In genomic region chr11:57701956-57702355, GRCm38 (mm10) we compare ENCODE assay signal across 17 mouse cellular contexts. TPM values are rescaled to one million over a fixed set of nuclear protein-coding genes. Genes with fewer than 3 reads are reported as not detected.
DNase-seq lines count a peak whose midpoint lies in the region; ATAC-seq and TF ChIP-seq lines count a peak whose summit lies in the region.
"Had no signal": no experiment of that assay in that cellular context is flagged by ENCODE, and none has a peak within 500 bp of the region (broad histone marks: within the 10 kb centered on the region; RNA-seq: fewer than 3 reads in every experiment).

No protein-coding gene starts in this region.

- ATAC-seq in heart, embryonic 16.5 days (replicated peaks; ENCODE audit: extremely low read depth, insufficient read depth, low FRiP score): no peak
- ATAC-seq in heart, embryonic 12.5 days (ENCODE audit: insufficient number of reproducible peaks, low FRiP score): no peak
- ATAC-seq in midbrain, embryonic 13.5 days: no peak
- no peak for ATAC-seq in midbrain, embryonic 15.5 days (replicated peaks)
- peak; percentile 55 for ATAC-seq in intestine, embryonic 16.5 days
- no peak for ATAC-seq in stomach, postnatal 0 days (ENCODE audit: low FRiP score, low TSS enrichment)
- ATAC-seq in kidney, embryonic 14.5 days (ENCODE audit: low FRiP score, low TSS enrichment): no peak
- ATAC-seq in lung, postnatal 0 days: no peak
- ATAC-seq: forebrain, embryonic 14.5 days; liver, embryonic 12.5 days had no signal

- TF ChIP-seq CTCF in stomach, postnatal 0 days (IDR thresholded peaks at IDR 0.05; ENCODE audit: low read depth): no peak
- TF ChIP-seq CTCF in lung, postnatal 0 days (IDR thresholded peaks at IDR 0.05): no peak

- peak overlapping the region; percentile 19; the same call in 1 of the 2 replicates for H3K27ac ChIP-seq in heart, embryonic 16.5 days (ENCODE audit: low read length)
- H3K27ac ChIP-seq in heart, embryonic 12.5 days (ENCODE audit: poor library complexity, severe bottlenecking): no peak overlapping the region
- peak overlapping the region; percentile 10; the same call in 1 of the 2 replicates for H3K27ac ChIP-seq in midbrain, embryonic 13.5 days
- no peak overlapping the region for H3K27ac ChIP-seq in midbrain, embryonic 15.5 days
- H3K27ac ChIP-seq in intestine, embryonic 16.5 days (ENCODE audit: low read length): peak overlapping the region; percentile 78
- peak overlapping the region; percentile 30; the same call in 1 of the 2 replicates for H3K27ac ChIP-seq in stomach, postnatal 0 days (replicated peaks)
- H3K27ac ChIP-seq in kidney, embryonic 14.5 days (ENCODE audit: low read depth, low read length): no peak overlapping the region
- no peak overlapping the region for H3K27ac ChIP-seq in lung, postnatal 0 days (ENCODE audit: low read length)
- H3K27ac ChIP-seq: gastrocnemius, adult 2 months; liver, embryonic 12.5 days had no signal

- peaks cover 13% of the 10 kb centered on the region for H3K4me1 ChIP-seq in heart, embryonic 16.5 days (ENCODE audit: control insufficient read depth, insufficient read depth, low read length)
- peaks cover 26% of the 10 kb centered on the region for H3K4me1 ChIP-seq in heart, embryonic 12.5 days (replicated peaks)
- peaks cover 19% of the 10 kb centered on the region for H3K4me1 ChIP-seq in midbrain, embryonic 13.5 days (replicated peaks)
- peaks cover 11% of the 10 kb centered on the region for H3K4me1 ChIP-seq in midbrain, embryonic 15.5 days
- no peaks in the 10 kb centered on the region; the same call in 1 of the 2 replicates for H3K4me1 ChIP-seq in intestine, embryonic 16.5 days (ENCODE audit: control insufficient read depth, insufficient read depth, low read length)
- no peaks in the 10 kb centered on the region for H3K4me1 ChIP-seq in stomach, postnatal 0 days (replicated peaks; ENCODE audit: control insufficient read depth, insufficient read depth)
- peaks cover 5% of the 10 kb centered on the region; the same call in 1 of the 2 replicates for H3K4me1 ChIP-seq in kidney, embryonic 14.5 days (ENCODE audit: control insufficient read depth, insufficient read depth, low read length)
- peaks cover 2% of the 10 kb centered on the region; the same call in 1 of the 2 replicates for H3K4me1 ChIP-seq in lung, postnatal 0 days (ENCODE audit: insufficient read depth, low read depth, low read length)

- H3K4me2 ChIP-seq in heart, embryonic 16.5 days (ENCODE audit: low read depth, low read length): no peak overlapping the region
- no peak overlapping the region for H3K4me2 ChIP-seq in heart, embryonic 12.5 days
- no peak overlapping the region for H3K4me2 ChIP-seq in midbrain, embryonic 13.5 days (replicated peaks)
- H3K4me2 ChIP-seq in midbrain, embryonic 15.5 days: no peak overlapping the region
- H3K4me2 ChIP-seq in intestine, embryonic 16.5 days (ENCODE audit: low read depth, low read length): peak overlapping the region; percentile 13; the same call in 1 of the 2 replicates
- H3K4me2 ChIP-seq in stomach, postnatal 0 days (replicated peaks; ENCODE audit: low read depth): no peak overlapping the region
- H3K4me2 ChIP-seq in kidney, embryonic 14.5 days (replicated peaks; ENCODE audit: low read depth, low read length): no peak overlapping the region
- no peak overlapping the region for H3K4me2 ChIP-seq in lung, postnatal 0 days (replicated peaks; ENCODE audit: low read depth, low read length)
- H3K4me2 ChIP-seq: liver, embryonic 12.5 days had no signal

- 58% methylated on average over 5 of the region's 5 CpGs for WGBS in heart, embryonic 16.5 days
- WGBS in heart, embryonic 12.5 days: 51% methylated on average over 5 of the region's 5 CpGs
- 48% methylated on average over 5 of the region's 5 CpGs for WGBS in midbrain, embryonic 13.5 days
- WGBS in midbrain, embryonic 15.5 days: 57% methylated on average over 5 of the region's 5 CpGs
- 45% methylated on average over 5 of the region's 5 CpGs for WGBS in intestine, embryonic 16.5 days
- WGBS in stomach, postnatal 0 days: 47% methylated on average over 5 of the region's 5 CpGs
- WGBS in kidney, embryonic 14.5 days: 58% methylated on average over 5 of the region's 5 CpGs
- 61% methylated on average over 5 of the region's 5 CpGs for WGBS in lung, postnatal 0 days

- no peak for TF ChIP-seq EP300 in stomach, postnatal 0 days (optimal IDR thresholded peaks at IDR 0.05)
- TF ChIP-seq EP300 in lung, postnatal 0 days (IDR thresholded peaks at IDR 0.05): no peak

- H3K36me3 ChIP-seq in heart, embryonic 16.5 days (ENCODE audit: control insufficient read depth, insufficient read depth): peaks cover 3% of the 10 kb centered on the region
- H3K36me3 ChIP-seq in heart, embryonic 12.5 days: peaks cover 8% of the 10 kb centered on the region
- H3K36me3 ChIP-seq in midbrain, embryonic 13.5 days: peaks cover 7% of the 10 kb centered on the region; the same call in 1 of the 2 replicates
- H3K36me3 ChIP-seq in midbrain, embryonic 15.5 days (replicated peaks): no peaks in the 10 kb centered on the region
- H3K36me3 ChIP-seq in intestine, embryonic 16.5 days (ENCODE audit: control insufficient read depth, insufficient read depth, low read length): no peaks in the 10 kb centered on the region
- no peaks in the 10 kb centered on the region for H3K36me3 ChIP-seq in stomach, postnatal 0 days (ENCODE audit: control insufficient read depth, insufficient read depth, low read length)
- H3K36me3 ChIP-seq in kidney, embryonic 14.5 days (ENCODE audit: control insufficient read depth, insufficient read depth, low read length): no peaks in the 10 kb centered on the region
- no peaks in the 10 kb centered on the region for H3K36me3 ChIP-seq in lung, postnatal 0 days (ENCODE audit: insufficient read depth, low read length)

- H3K4me3 ChIP-seq in heart, embryonic 16.5 days (ENCODE audit: low read length): no peak overlapping the region
- H3K4me3 ChIP-seq in heart, embryonic 12.5 days: no peak overlapping the region
- H3K4me3 ChIP-seq in midbrain, embryonic 13.5 days (replicated peaks): no peak overlapping the region
- no peak overlapping the region for H3K4me3 ChIP-seq in midbrain, embryonic 15.5 days
- H3K4me3 ChIP-seq in intestine, embryonic 16.5 days (ENCODE audit: low read length): no peak overlapping the region
- no peak overlapping the region for H3K4me3 ChIP-seq in stomach, postnatal 0 days (ENCODE audit: low read depth, low read length)
- no peak overlapping the region for H3K4me3 ChIP-seq in kidney, embryonic 14.5 days (ENCODE audit: low read length)
- H3K4me3 ChIP-seq in lung, postnatal 0 days (ENCODE audit: low read depth, low read length): no peak overlapping the region
- H3K4me3 ChIP-seq: gastrocnemius, adult 2 months; liver, embryonic 12.5 days had no signal

- no peak for DNase-seq in stomach, postnatal 0 days (ENCODE audit: low spot score)
- no peak for DNase-seq in lung, postnatal 0 days (ENCODE audit: low spot score)
- DNase-seq: adrenal gland, postnatal 14 days; cerebellum, adult 8-10 months; lung, adult 18-20 months; lung, postnatal 14 days; thymus, adult 2 months; thymus, postnatal 4 days had no signal

- peaks cover 9% of the 10 kb centered on the region for H3K9me3 ChIP-seq in heart, embryonic 16.5 days (replicated peaks; ENCODE audit: control insufficient read depth, low read length)
- peaks cover 10% of the 10 kb centered on the region for H3K9me3 ChIP-seq in heart, embryonic 12.5 days (replicated peaks)
- no peaks in the 10 kb centered on the region for H3K9me3 ChIP-seq in midbrain, embryonic 13.5 days
- H3K9me3 ChIP-seq in midbrain, embryonic 15.5 days: 0 out of 2 replicates have a peak, but pooled peaks cover 6% of the 10 kb centered on the region
- H3K9me3 ChIP-seq in intestine, embryonic 16.5 days (ENCODE audit: control insufficient read depth, low read length): peaks cover 5% of the 10 kb centered on the region; the same call in 1 of the 2 replicates
- H3K9me3 ChIP-seq in stomach, postnatal 0 days (ENCODE audit: control insufficient read depth, low read length): 0 out of 2 replicates have a peak, but pooled peaks cover 4% of the 10 kb centered on the region
- H3K9me3 ChIP-seq in kidney, embryonic 14.5 days (ENCODE audit: control insufficient read depth, low read length): peaks cover 1% of the 10 kb centered on the region; the same call in 1 of the 2 replicates
- no peaks in the 10 kb centered on the region for H3K9me3 ChIP-seq in lung, postnatal 0 days (ENCODE audit: low read length)

- no peaks in the 10 kb centered on the region for H3K27me3 ChIP-seq in heart, embryonic 16.5 days (ENCODE audit: control insufficient read depth, insufficient read depth, low read length)
- H3K27me3 ChIP-seq in heart, embryonic 12.5 days (replicated peaks): no peaks in the 10 kb centered on the region
- H3K27me3 ChIP-seq in midbrain, embryonic 13.5 days: peaks cover 3% of the 10 kb centered on the region; the same call in 1 of the 2 replicates
- H3K27me3 ChIP-seq in midbrain, embryonic 15.5 days (replicated peaks): no peaks in the 10 kb centered on the region
- H3K27me3 ChIP-seq in intestine, embryonic 16.5 days (replicated peaks; ENCODE audit: control insufficient read depth, insufficient read depth, low read length): no peaks in the 10 kb centered on the region
- H3K27me3 ChIP-seq in stomach, postnatal 0 days (ENCODE audit: control insufficient read depth, insufficient read depth, low read length): no peaks in the 10 kb centered on the region
- no peaks in the 10 kb centered on the region for H3K27me3 ChIP-seq in kidney, embryonic 14.5 days (ENCODE audit: control insufficient read depth, insufficient read depth, low read length)
- H3K27me3 ChIP-seq in lung, postnatal 0 days (replicated peaks; ENCODE audit: insufficient read depth, low read length): no peaks in the 10 kb centered on the region
- H3K27me3 ChIP-seq: liver, embryonic 12.5 days had no signal

- H3K9ac ChIP-seq in heart, embryonic 16.5 days (ENCODE audit: low read length): no peak overlapping the region
- H3K9ac ChIP-seq in heart, embryonic 12.5 days: no peak overlapping the region
- H3K9ac ChIP-seq in midbrain, embryonic 13.5 days (replicated peaks): no peak overlapping the region
- H3K9ac ChIP-seq in midbrain, embryonic 15.5 days: no peak overlapping the region
- no peak overlapping the region for H3K9ac ChIP-seq in intestine, embryonic 16.5 days (ENCODE audit: low read depth, low read length)
- H3K9ac ChIP-seq in stomach, postnatal 0 days (ENCODE audit: low read length): no peak overlapping the region
- no peak overlapping the region for H3K9ac ChIP-seq in kidney, embryonic 14.5 days (ENCODE audit: low read depth, low read length)
- H3K9ac ChIP-seq in lung, postnatal 0 days (replicated peaks; ENCODE audit: low read depth): no peak overlapping the region
- H3K9ac ChIP-seq: liver, embryonic 12.5 days had no signal

RNA-seq across cellular contexts. Expression of gene Galnt10, which starts 56.7 kb away (rescaled TPM):
- polyA plus RNA-seq in heart, embryonic 16.5 days (2015; fragmentation: Nextera tagmentation; extraction: Ambion mirVana): 9.3 and 9.7 TPM in 2 replicates
- 15.9 and 16.5 TPM in 2 replicates for polyA plus RNA-seq in heart, embryonic 12.5 days (2016; fragmentation: Nextera tagmentation; extraction: Ambion mirVana)
- polyA plus RNA-seq in midbrain, embryonic 13.5 days (2015; fragmentation: Nextera tagmentation; extraction: Ambion mirVana): 13.0 and 15.6 TPM in 2 replicates
- 16.4 and 16.5 TPM in 2 replicates for polyA plus RNA-seq in midbrain, embryonic 15.5 days (2015; fragmentation: Nextera tagmentation; extraction: Ambion mirVana)
- polyA plus RNA-seq in intestine, embryonic 16.5 days (2015; fragmentation: Nextera tagmentation; extraction: Ambion mirVana): 16.9 and 17.8 TPM in 2 replicates
- polyA plus RNA-seq in stomach, postnatal 0 days (2015; fragmentation: Nextera tagmentation; extraction: Ambion mirVana): 8.8 and 9.6 TPM in 2 replicates
- polyA plus RNA-seq in kidney, embryonic 14.5 days (2014; fragmentation: Nextera tagmentation; extraction: Ambion mirVana): 7.3 and 13.0 TPM in 2 replicates
- polyA plus RNA-seq in lung, postnatal 0 days (2015; fragmentation: Nextera tagmentation; extraction: Ambion mirVana): 6.1 and 6.4 TPM in 2 replicates

Comparison
In these comparisons a context has a peak if more than half of its experiments do, and no peak if none do; other contexts are left out.
1. H3K27ac ChIP-seq: peak in heart, embryonic 16.5 days (single experiment), midbrain, embryonic 13.5 days (single experiment), intestine, embryonic 16.5 days (single experiment) and stomach, postnatal 0 days (single experiment); none in heart, embryonic 12.5 days (single experiment), midbrain, embryonic 15.5 days (single experiment), kidney, embryonic 14.5 days (single experiment) and lung, postnatal 0 days (single experiment).